Mouse (Mus musculus) frontal cortex, postnatal 14 days (tissue): ENCODE results near the gene Smarca2.
A peak's percentile ranks its signal among the peaks of the same experiment; 100 is the strongest.

ENCODE experiments used
- DNase-seq, 2 experiments: peaks; one replicate each; pipeline ENCODE4 v3.0.0; 2022; ENCODE audit warnings: low spot score in 2 of 2

Gene Smarca2

GRCm38 (mm10) chr19:26747571-26748539 is 143.0 kb downstream of the Smarca2 start:
- peak; percentile 62 to 69 for DNase-seq

- DNase-seq = no peak
Observed at GRCm38 (mm10) chr19:26748676-26749075, 143.8 kb downstream of the Smarca2 start.

DNA sequence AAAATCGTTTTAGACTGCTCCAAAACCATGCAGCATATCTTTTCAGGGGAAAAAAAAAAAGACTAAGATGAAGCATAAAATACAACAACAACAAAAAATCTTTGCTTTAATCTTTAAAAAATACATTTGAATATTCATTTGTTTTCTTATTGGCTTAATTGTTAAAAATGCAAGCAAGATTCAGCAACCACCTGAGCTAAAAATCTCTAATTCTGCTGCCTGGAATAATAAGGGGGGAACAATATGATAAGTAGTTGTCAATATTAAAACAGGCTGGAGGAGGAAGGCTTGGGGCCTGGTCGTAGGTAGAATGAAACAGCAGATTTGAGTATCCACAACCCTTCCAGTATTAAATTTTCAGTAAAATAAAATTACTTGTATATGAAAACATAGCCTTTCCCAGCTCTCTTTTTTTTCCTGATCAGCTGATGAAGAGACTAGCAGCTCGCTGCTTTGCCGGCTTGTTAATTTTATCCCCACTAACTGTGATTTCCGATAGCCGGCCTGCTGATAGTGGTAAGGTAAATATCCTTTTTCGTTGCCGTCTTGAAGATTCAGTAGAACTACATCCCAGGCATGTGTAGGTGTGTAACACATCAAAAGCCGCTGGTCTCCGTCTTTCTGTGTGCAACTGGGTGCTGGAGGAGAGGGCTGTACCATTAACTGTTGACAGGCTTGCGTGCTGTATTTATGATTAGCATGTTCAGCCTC is 144.7 kb downstream of the Smarca2 start:
- no peak for DNase-seq

- DNase-seq = no peak
Observed at GRCm38 (mm10) chr19:26752611-26753163, 147.8 kb downstream of the Smarca2 start.

GRCm38 (mm10) chr19:26753266-26753872 is 148.5 kb downstream of the Smarca2 start:
- no peak for DNase-seq

GRCm38 (mm10) chr19:26754016-26754794 is 149.4 kb downstream of the Smarca2 start:
- no peak for DNase-seq

DNA sequence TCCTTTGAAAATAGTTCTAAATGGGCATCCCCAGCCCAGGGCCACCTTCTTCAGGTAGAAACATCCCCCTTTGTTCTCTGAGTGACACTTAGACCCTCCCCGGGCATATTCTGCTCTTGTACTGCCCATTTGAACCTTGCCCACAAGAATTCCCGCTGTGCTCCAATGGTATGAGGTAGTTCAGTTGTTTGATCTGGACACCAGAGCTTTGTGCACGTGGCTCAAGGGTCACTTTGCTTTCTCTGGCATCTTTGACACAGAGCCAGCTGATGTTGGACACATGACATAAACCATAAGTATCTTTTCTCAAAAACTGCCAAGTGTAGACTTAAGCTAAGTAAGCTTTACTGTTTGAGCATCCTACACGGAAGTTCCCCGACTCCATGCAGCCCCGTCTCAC is 151.1 kb downstream of the Smarca2 start:
- DNase-seq = no peak

DNA sequence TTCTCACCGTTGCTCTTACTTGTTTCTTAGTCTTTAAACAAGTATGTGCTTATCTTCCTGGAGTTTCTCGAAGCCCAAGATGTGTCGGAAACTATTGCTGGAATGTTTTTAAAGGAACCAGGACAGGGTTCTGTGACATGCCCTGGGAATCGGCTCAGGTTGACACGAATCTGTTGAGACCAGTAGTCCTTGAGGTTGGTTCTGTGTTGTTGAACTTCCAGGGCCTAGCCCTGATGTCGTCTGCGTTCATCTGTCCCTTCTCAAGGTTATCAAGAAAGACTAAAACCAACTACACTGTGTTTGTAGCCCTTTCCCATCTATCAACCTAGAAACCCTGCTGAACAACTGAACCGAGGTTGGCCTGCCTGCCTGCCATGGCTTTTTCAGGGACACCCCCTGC is 151.5 kb downstream of the Smarca2 start:
- no peak for DNase-seq

- no peak for DNase-seq
Observed at GRCm38 (mm10) chr19:26758156-26758555, 153.3 kb downstream of the Smarca2 start.

- DNase-seq = no peak
Observed at GRCm38 (mm10) chr19:26758620-26759019, 153.8 kb downstream of the Smarca2 start.

DNA sequence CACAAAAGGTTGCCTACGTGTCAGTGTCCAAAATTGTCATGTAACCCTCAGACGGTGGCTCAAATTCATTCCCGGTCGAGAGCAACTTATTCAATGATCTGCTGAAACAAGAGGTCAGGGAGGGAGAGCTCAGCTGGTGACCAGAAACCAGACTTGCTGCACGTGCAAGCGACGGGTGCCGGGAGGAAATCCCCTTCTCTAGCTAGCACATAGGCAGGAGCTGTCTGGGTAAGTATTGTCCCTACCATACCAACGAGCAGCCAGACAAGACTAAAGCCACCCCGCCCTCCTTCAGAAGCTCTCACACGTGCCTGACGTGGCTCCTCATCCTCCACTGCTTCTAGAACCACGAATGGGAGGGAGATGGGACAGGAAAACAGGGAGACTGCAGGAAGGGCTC is 154.4 kb downstream of the Smarca2 start:
- no peak for DNase-seq

GRCm38 (mm10) chr19:26761257-26761656 is 156.4 kb downstream of the Smarca2 start:
- DNase-seq = no peak

GRCm38 (mm10) chr19:26765483-26765882 is 160.6 kb downstream of the Smarca2 start:
- no peak for DNase-seq

DNA sequence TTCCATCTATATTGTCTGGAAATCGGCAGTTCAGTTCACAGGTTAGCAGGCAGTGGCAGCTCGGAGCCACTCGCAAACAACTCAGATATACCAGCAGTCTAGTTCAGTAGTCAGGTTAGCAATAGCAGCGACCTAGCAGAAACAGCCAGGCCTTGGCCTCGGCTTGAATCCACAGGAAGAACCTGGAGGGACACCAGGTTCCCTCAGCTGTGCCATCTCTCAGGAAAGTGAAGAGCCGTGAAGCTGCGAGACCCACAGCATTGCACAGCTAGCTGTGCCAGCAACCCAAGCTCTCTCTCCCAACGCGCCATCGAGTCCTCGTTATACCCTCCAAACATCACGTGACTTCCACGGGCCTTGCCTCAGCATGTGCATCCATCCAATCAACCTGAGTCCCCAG is 162.6 kb downstream of the Smarca2 start:
- DNase-seq = no peak

DNA sequence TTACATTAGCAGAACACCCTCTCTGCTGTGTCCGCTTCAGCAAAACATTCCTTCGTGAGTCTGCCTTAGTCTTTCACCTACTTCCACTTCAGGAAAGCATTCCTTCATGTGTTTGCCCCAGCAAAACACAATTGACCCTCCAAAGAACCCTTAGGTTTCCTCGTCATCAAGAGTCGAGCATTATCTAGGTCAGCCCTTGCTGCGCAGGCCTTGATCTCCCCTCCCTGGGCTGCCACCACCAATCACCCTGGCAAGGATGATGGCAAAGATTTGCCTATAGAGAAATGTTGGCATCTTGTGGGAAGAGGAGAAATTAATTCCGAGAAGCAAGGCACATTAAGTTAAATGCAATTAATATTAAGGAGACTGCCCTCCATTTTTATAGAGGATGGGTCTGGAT is 163.1 kb downstream of the Smarca2 start:
- no peak for DNase-seq

DNA sequence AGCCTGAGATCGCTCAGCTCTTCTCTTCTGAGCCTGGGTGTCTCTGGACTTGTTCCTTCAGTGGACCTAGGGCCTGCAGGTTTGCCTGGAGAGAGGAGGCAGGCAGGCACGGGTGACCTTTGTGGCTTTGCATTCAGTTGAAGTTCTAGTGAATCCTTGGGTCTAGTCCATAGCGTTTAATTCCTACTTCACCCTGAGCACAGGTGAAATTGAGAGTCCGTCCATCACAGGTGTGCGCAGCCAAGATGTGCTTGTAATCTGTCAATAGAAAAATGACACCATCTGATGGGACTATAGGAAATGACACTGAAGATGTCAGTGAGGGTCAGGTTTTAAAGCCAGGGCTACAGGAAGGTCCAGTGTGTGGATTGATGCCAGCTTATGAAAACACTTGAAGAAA is 164.0 kb downstream of the Smarca2 start:
- DNase-seq = no peak

- no peak for DNase-seq
Observed at GRCm38 (mm10) chr19:26769609-26770500, 165.0 kb downstream of the Smarca2 start.

- DNase-seq = no peak
Observed at GRCm38 (mm10) chr19:26770592-26770991, 165.7 kb downstream of the Smarca2 start.

GRCm38 (mm10) chr19:26772051-26772583 is 167.3 kb downstream of the Smarca2 start:
- no peak for DNase-seq
